In genomic region chr4:142238486-142239239, GRCm38 (mm10) we compare ENCODE assay signal across 8 mouse cellular contexts. TPM values are rescaled to one million over a fixed set of nuclear protein-coding genes. Genes with fewer than 3 reads are reported as not detected.
DNase-seq lines count a peak whose midpoint lies in the region; ATAC-seq and TF ChIP-seq lines count a peak whose summit lies in the region.

No protein-coding gene starts in this region.

- TF ChIP-seq POLR2A in spleen, adult 2 months (IDR thresholded peaks at IDR 0.05; ENCODE audit: low read depth, low read length), result no peak

- H3K9ac ChIP-seq in embryonic facial prominence, embryonic 14.5 days (ENCODE audit: low read depth, low read length), result peak overlapping the region; percentile 80
- peak overlapping the region; percentile 72 for H3K9ac ChIP-seq in heart, embryonic 14.5 days (ENCODE audit: low read length)
- peak overlapping the region; percentile 78 for H3K9ac ChIP-seq in kidney, embryonic 16.5 days (replicated peaks; ENCODE audit: low read length)
- peak overlapping the region; percentile 72 for H3K9ac ChIP-seq in liver, embryonic 11.5 days (ENCODE audit: low read depth, low read length)

- H3K27me3 ChIP-seq in spleen, adult 2 months (ENCODE audit: control insufficient read depth, insufficient read depth, low read length), result peaks cover 6% of the 10 kb centered on the region
- H3K27me3 ChIP-seq in embryonic facial prominence, embryonic 14.5 days (replicated peaks; ENCODE audit: control insufficient read depth, insufficient read depth, low read length), result no peaks in the 10 kb centered on the region
- no peaks in the 10 kb centered on the region for H3K27me3 ChIP-seq in heart, embryonic 14.5 days (ENCODE audit: control insufficient read depth, insufficient read depth, low read length)
- H3K27me3 ChIP-seq in kidney, embryonic 16.5 days (ENCODE audit: insufficient read depth, low read length), result no peaks in the 10 kb centered on the region
- H3K27me3 ChIP-seq in liver, embryonic 11.5 days (replicated peaks; ENCODE audit: control insufficient read depth, insufficient read depth, low read length), result no peaks in the 10 kb centered on the region

- peak overlapping the region; percentile 97 for H3K4me2 ChIP-seq in embryonic facial prominence, embryonic 14.5 days (ENCODE audit: low read depth, low read length)
- peak overlapping the region; percentile 96 for H3K4me2 ChIP-seq in heart, embryonic 14.5 days (ENCODE audit: low read length)
- peak overlapping the region; percentile 94 for H3K4me2 ChIP-seq in kidney, embryonic 16.5 days (replicated peaks; ENCODE audit: low read depth, low read length)
- H3K4me2 ChIP-seq in liver, embryonic 11.5 days, result peak overlapping the region; percentile 96

- H3K36me3 ChIP-seq in spleen, adult 2 months (ENCODE audit: control insufficient read depth, insufficient read depth, low read length), result no peaks in the 10 kb centered on the region
- no peaks in the 10 kb centered on the region for H3K36me3 ChIP-seq in embryonic facial prominence, embryonic 14.5 days (ENCODE audit: control insufficient read depth, insufficient read depth, low read length)
- H3K36me3 ChIP-seq in heart, embryonic 14.5 days (ENCODE audit: control insufficient read depth, insufficient read depth, low read length), result no peaks in the 10 kb centered on the region
- H3K36me3 ChIP-seq in kidney, embryonic 16.5 days (ENCODE audit: insufficient read depth, low read length), result no peaks in the 10 kb centered on the region
- no peaks in the 10 kb centered on the region for H3K36me3 ChIP-seq in liver, embryonic 11.5 days (ENCODE audit: control insufficient read depth, insufficient read depth, low read length)

- 1% methylated on average over 69 of the region's 69 CpGs for WGBS in spleen, adult 2 months
- 0% methylated on average over 32 of the region's 69 CpGs for WGBS in embryonic facial prominence, embryonic 14.5 days
- WGBS in heart, embryonic 14.5 days, result under 1% methylated on average over 69 of the region's 69 CpGs
- under 1% methylated on average over 57 of the region's 69 CpGs for WGBS in kidney, embryonic 16.5 days
- WGBS in liver, embryonic 11.5 days, result under 1% methylated on average over 68 of the region's 69 CpGs

- no peaks in the 10 kb centered on the region; the same call in 1 of the 2 replicates for H3K4me1 ChIP-seq in spleen, adult 2 months (ENCODE audit: control insufficient read depth, insufficient read depth, insufficient read length)
- peaks cover 25% of the 10 kb centered on the region for H3K4me1 ChIP-seq in embryonic facial prominence, embryonic 14.5 days (ENCODE audit: control insufficient read depth, insufficient read depth, low read length)
- peaks cover 13 to 19% of the 10 kb centered on the region in 2 experiments for H3K4me1 ChIP-seq in heart, embryonic 14.5 days (ENCODE audit: control insufficient read depth in 2 of 2, insufficient read depth in 2 of 2, low read length in 2 of 2)
- peaks cover 40% of the 10 kb centered on the region for H3K4me1 ChIP-seq in kidney, embryonic 16.5 days (ENCODE audit: insufficient read depth, low read length)
- peaks cover 16% of the 10 kb centered on the region; the same call in 1 of the 2 replicates for H3K4me1 ChIP-seq in liver, embryonic 11.5 days (replicated peaks; ENCODE audit: control insufficient read depth, insufficient read depth, low read length)

- H3K27ac ChIP-seq in spleen, adult 2 months (ENCODE audit: insufficient read depth, low read length), result no peak overlapping the region
- H3K27ac ChIP-seq in embryonic facial prominence, embryonic 14.5 days (replicated peaks; ENCODE audit: low read depth, low read length), result peak overlapping the region; percentile 67
- peak overlapping the region in 1 of 2 experiments; percentile 30; a peak in 3 of 4 replicates for H3K27ac ChIP-seq in heart, embryonic 14.5 days (replicated peaks in 1 of 2; ENCODE audit: control insufficient read depth in 1 of 2, insufficient read depth in 1 of 2, low read depth in 2 of 2, low read length in 2 of 2)
- peak overlapping the region; percentile 82 for H3K27ac ChIP-seq in kidney, embryonic 16.5 days (ENCODE audit: low read length)
- H3K27ac ChIP-seq in liver, embryonic 11.5 days (ENCODE audit: low read depth, low read length), result no peak overlapping the region; the same call in 1 of the 2 replicates

- DNase-seq in spleen, adult 2 months (ENCODE audit: low read depth in 1 of 2, low spot score in 2 of 2), result no peak
- no peak for DNase-seq in spleen, postnatal 14 days (ENCODE audit: low spot score in 2 of 2)
- DNase-seq in embryonic facial prominence, embryonic 14.5 days (ENCODE audit: low spot score), result peak; percentile 44
- peak; percentile 67 for DNase-seq in liver, embryonic 11.5 days (ENCODE audit: low spot score)
- peak; percentile 73 for DNase-seq in neural tube, embryonic 10.5 days (ENCODE audit: extremely low spot score, low spot score)
- peak; percentile 20 to 25 for DNase-seq in thymus, postnatal 36 days

- no peak for TF ChIP-seq CTCF in spleen, adult 2 months (IDR thresholded peaks at IDR 0.05; ENCODE audit: extremely low read depth, insufficient read depth, insufficient read length, insufficient replicate concordance)

- H3K4me3 ChIP-seq in spleen, adult 2 months (ENCODE audit: extremely low read depth, insufficient read depth, insufficient read length), result peak overlapping the region; percentile 39; the same call in 1 of the 2 replicates
- H3K4me3 ChIP-seq in embryonic facial prominence, embryonic 14.5 days (ENCODE audit: low read depth, low read length), result peak overlapping the region; percentile 71
- H3K4me3 ChIP-seq in heart, embryonic 14.5 days (ENCODE audit: control insufficient read depth in 1 of 2, insufficient read depth in 1 of 2, low read depth in 1 of 2, low read length in 2 of 2), result peak overlapping the region; percentile 58 to 68
- H3K4me3 ChIP-seq in kidney, embryonic 16.5 days (ENCODE audit: low read length), result peak overlapping the region; percentile 66
- H3K4me3 ChIP-seq in liver, embryonic 11.5 days (ENCODE audit: low read depth, low read length), result peak overlapping the region; percentile 78

- no peaks in the 10 kb centered on the region for H3K9me3 ChIP-seq in embryonic facial prominence, embryonic 14.5 days (ENCODE audit: control insufficient read depth, low read length)
- no peaks in the 10 kb centered on the region for H3K9me3 ChIP-seq in heart, embryonic 14.5 days (ENCODE audit: control insufficient read depth, low read length)
- no peaks in the 10 kb centered on the region for H3K9me3 ChIP-seq in kidney, embryonic 16.5 days (ENCODE audit: low read length)
- H3K9me3 ChIP-seq in liver, embryonic 11.5 days (ENCODE audit: control insufficient read depth, low read length), result no peaks in the 10 kb centered on the region

- ATAC-seq in embryonic facial prominence, embryonic 14.5 days (ENCODE audit: low read depth), result peak; percentile 51
- ATAC-seq in heart, embryonic 14.5 days (ENCODE audit: insufficient number of reproducible peaks, insufficient read depth, low FRiP score, low read depth), result peak; percentile 40; the same call in 1 of the 2 replicates
- peak; percentile 69 for ATAC-seq in kidney, embryonic 16.5 days (ENCODE audit: low FRiP score, low TSS enrichment)
- peak; percentile 46 for ATAC-seq in liver, embryonic 11.5 days (replicated peaks; ENCODE audit: low FRiP score)

RNA-seq across cellular contexts. Expression of gene Kazn, which starts 0.5 kb away (rescaled TPM):
- 13.2 and 18.5 TPM in 2 replicates for polyA plus RNA-seq in spleen, adult 2 months (2012; rRNA removed)
- 11.7 and 11.9 TPM in 2 replicates for polyA plus RNA-seq in embryonic facial prominence, embryonic 14.5 days (2014; fragmentation: Nextera tagmentation; extraction: Ambion mirVana)
- 3.7 and 4.2 TPM in 2 replicates for polyA plus RNA-seq in heart, embryonic 14.5 days (2014; fragmentation: Nextera tagmentation; extraction: Ambion mirVana)
- polyA plus RNA-seq in kidney, embryonic 16.5 days (2015; fragmentation: Nextera tagmentation; extraction: Ambion mirVana), result 15.5 and 16.2 TPM in 2 replicates
- 4.0 and 4.4 TPM in 2 replicates for polyA plus RNA-seq in liver, embryonic 11.5 days (2014; fragmentation: Nextera tagmentation; extraction: Ambion mirVana)

Comparison
In these comparisons a context has a peak if more than half of its experiments do, and no peak if none do; other contexts are left out.
1. DNase-seq: peak in embryonic facial prominence, embryonic 14.5 days (single experiment), liver, embryonic 11.5 days (single experiment), neural tube, embryonic 10.5 days (single experiment) and thymus, postnatal 36 days (2 of 2); none in spleen, adult 2 months (0 of 2) and spleen, postnatal 14 days (0 of 2).
2. H3K27ac ChIP-seq: peak in embryonic facial prominence, embryonic 14.5 days (single experiment) and kidney, embryonic 16.5 days (single experiment); none in spleen, adult 2 months (single experiment) and liver, embryonic 11.5 days (single experiment).
3. Peak in every context shown above with its lines, with median percentiles within 50 percentile points of each other: H3K4me3 ChIP-seq, ATAC-seq, H3K4me2 ChIP-seq and H3K9ac ChIP-seq.